Comparison of ENCODE assay signal across 22 mouse cellular contexts in the genomic region with DNA sequence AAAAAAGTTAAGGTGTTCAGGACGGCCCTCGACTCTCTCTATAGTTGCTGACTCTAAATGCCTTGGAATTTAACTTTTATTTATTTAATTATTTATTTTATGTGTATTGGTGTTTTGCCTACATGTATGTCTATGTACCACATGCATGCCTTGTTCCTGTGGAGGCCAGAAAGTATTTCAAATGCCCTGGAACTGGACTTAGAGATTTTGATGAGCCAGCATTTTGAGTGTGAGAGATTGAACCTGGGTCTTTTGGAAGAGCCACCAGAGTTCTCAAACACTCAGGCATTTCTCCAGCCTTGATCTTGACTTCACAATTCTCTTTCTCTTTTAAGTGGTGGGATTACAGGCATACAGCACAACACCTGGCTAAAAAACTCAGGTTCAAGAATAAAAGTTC.
"Had no signal": no experiment of that assay in that cellular context is flagged by ENCODE, and none has a peak within 500 bp of the region (broad histone marks: within the 10 kb centered on the region; RNA-seq: fewer than 3 reads in every experiment).

No protein-coding gene starts in this region.

- H3K9me3 ChIP-seq: embryonic facial prominence, embryonic 10.5 days; embryonic facial prominence, embryonic 12.5 days; embryonic facial prominence, embryonic 13.5 days; embryonic facial prominence, embryonic 15.5 days; forebrain, embryonic 10.5 days; forebrain, embryonic 12.5 days; forebrain, embryonic 13.5 days; forebrain, embryonic 15.5 days had no signal

- H3K9ac ChIP-seq: embryonic facial prominence, embryonic 12.5 days; embryonic facial prominence, embryonic 13.5 days; embryonic facial prominence, embryonic 15.5 days; forebrain, embryonic 12.5 days; forebrain, embryonic 13.5 days; forebrain, embryonic 15.5 days; forebrain, postnatal 0 days had no signal

- DNase-seq: cerebellum, adult 9-11 months; embryo, embryonic 11 days; forebrain, postnatal 0 days; gastrocnemius, adult 2 months; gastrocnemius, postnatal 10 days; gastrocnemius, postnatal 14 days; gastrocnemius, postnatal 25 days; gastrocnemius, postnatal 36 days; heart, adult 11 months; heart, adult 18-20 months; heart, adult 2 months had no signal

- H3K4me2 ChIP-seq: embryonic facial prominence, embryonic 12.5 days; embryonic facial prominence, embryonic 13.5 days; embryonic facial prominence, embryonic 15.5 days; forebrain, embryonic 12.5 days; forebrain, embryonic 13.5 days; forebrain, embryonic 15.5 days had no signal

- H3K4me3 ChIP-seq: embryonic facial prominence, embryonic 10.5 days; embryonic facial prominence, embryonic 12.5 days; embryonic facial prominence, embryonic 13.5 days; embryonic facial prominence, embryonic 15.5 days; erythroblast, embryonic 14.5 days; forebrain, embryonic 10.5 days; forebrain, embryonic 12.5 days; forebrain, embryonic 13.5 days; forebrain, embryonic 15.5 days; gastrocnemius, adult 2 months; heart, adult 2 months had no signal

- H3K4me1 ChIP-seq: embryonic facial prominence, embryonic 12.5 days; embryonic facial prominence, embryonic 13.5 days; embryonic facial prominence, embryonic 15.5 days; forebrain, embryonic 10.5 days; forebrain, embryonic 12.5 days; forebrain, embryonic 13.5 days; forebrain, embryonic 15.5 days had no signal

- H3K27me3 ChIP-seq: embryonic facial prominence, embryonic 12.5 days; embryonic facial prominence, embryonic 13.5 days; embryonic facial prominence, embryonic 15.5 days; forebrain, embryonic 12.5 days; forebrain, embryonic 13.5 days; forebrain, embryonic 15.5 days had no signal

- H3K27ac ChIP-seq: embryonic facial prominence, embryonic 10.5 days; embryonic facial prominence, embryonic 12.5 days; embryonic facial prominence, embryonic 13.5 days; embryonic facial prominence, embryonic 15.5 days; forebrain, embryonic 10.5 days; forebrain, embryonic 12.5 days; forebrain, embryonic 13.5 days; forebrain, embryonic 15.5 days; gastrocnemius, adult 2 months; heart, adult 2 months had no signal

- ATAC-seq: forebrain, embryonic 13.5 days; forebrain, embryonic 14.5 days; forebrain, embryonic 15.5 days; forebrain, embryonic 16.5 days; forebrain, postnatal 0 days had no signal
